Mouse (Mus musculus): Measurements from ENCODE around the gene Il20rb. TPM values are rescaled to one million over a fixed set of nuclear protein-coding genes. Genes with fewer than 3 reads are reported as not detected.

The Il20rb gene
- polyA plus RNA-seq, 1 experiment, result 1.4 TPM

- no peaks in the 10 kb centered on the region; the same call in 1 of the 2 replicates for H3K36me3 ChIP-seq (ENCODE audit: control insufficient read depth, insufficient read depth, low read length)
- TF ChIP-seq POLR2A (IDR thresholded peaks at IDR 0.05; ENCODE audit: low read depth, low read length), result no peak
- no peak for TF ChIP-seq CTCF (conservative IDR thresholded peaks at IDR 0.05; ENCODE audit: insufficient read depth, insufficient read length, low read depth, low read length)
- H3K4me3 ChIP-seq (ENCODE audit: insufficient read depth, low read depth, low read length), result no peak overlapping the region
- no peaks in the 10 kb centered on the region for H3K27me3 ChIP-seq (replicated peaks; ENCODE audit: control insufficient read depth, insufficient read depth, low read length)
- no peak overlapping the region for H3K27ac ChIP-seq (ENCODE audit: insufficient read depth, low read depth, low read length)
- 95% methylated on average over 6 of the region's 6 CpGs for WGBS
- DNase-seq, result no peak
- no peaks in the 10 kb centered on the region for H3K4me1 ChIP-seq (ENCODE audit: control insufficient read depth, insufficient read depth, low read length)
Observed at GRCm38 (mm10) chr9:100488969-100489368, 2.4 kb upstream of the Il20rb start.

DNA sequence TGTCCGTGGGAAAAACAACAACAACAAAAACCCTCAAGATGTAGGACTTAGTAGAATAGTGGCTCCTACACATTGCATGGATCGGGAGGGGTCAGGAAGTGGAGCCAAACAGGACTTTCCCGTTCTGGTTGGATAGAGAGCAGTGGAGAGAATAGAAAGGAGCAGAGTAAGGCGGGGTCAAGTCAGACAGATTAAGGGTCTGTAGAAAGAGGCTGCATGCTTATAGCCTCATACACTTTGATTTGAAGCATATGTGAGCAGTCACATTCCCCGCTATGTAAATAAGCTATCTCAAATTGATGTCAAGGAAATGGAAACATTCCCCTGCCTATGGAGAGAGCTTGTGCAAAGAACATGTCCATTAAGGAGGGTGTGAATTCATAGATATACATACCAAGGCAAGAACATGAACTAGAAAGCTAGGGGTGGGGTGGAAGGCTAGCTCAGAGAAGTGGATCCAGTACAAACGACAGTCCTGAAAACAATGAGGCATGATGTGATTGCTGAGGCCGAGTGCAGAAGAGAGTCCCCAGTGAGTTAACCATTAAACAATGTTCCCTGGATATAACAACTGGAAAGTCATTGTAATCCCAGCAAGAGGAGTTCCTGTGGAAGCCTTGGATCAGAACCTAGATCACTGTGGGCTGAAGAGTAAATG is 1.6 kb upstream of the Il20rb start:
- peak; percentile 51 for DNase-seq
- WGBS, result 43% methylated on average over 7 of the region's 7 CpGs

DNA sequence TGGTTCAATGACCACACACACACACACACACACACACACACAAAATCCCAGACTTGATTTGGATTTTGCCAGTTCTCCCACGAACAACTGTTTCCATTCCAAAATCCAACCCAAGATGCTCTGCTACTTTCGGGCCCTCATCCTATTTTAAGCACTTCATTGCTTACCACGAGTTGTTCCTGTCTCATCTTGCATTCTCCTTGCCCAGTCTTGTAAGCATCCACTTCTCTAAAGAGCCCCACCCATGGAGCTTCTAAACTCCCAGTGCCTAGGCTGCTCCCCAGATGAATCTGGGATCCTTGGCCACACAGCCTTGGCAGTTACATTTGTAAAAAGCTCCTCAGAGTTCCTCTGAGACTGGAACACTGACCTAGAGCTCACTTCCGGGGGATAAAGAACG is 3.3 kb downstream of the Il20rb start:
- no peak for DNase-seq
- Histone ChIP-seq H3K27ac (ENCODE audit: insufficient read depth, low read depth, low read length) (no peak overlapping the region), H3K4me1 (ENCODE audit: control insufficient read depth, insufficient read depth, low read length) (no peaks in the 10 kb centered on the region), H3K27me3 (replicated peaks; ENCODE audit: control insufficient read depth, insufficient read depth, low read length) (no peaks in the 10 kb centered on the region), H3K36me3 (ENCODE audit: control insufficient read depth, insufficient read depth, low read length) (no peaks in the 10 kb centered on the region), H3K4me3 (ENCODE audit: insufficient read depth, low read depth, low read length) (no peak overlapping the region)
- TF ChIP-seq CTCF (conservative IDR thresholded peaks at IDR 0.05; ENCODE audit: insufficient read depth, insufficient read length, low read depth, low read length), result no peak
- no peak for TF ChIP-seq POLR2A (IDR thresholded peaks at IDR 0.05; ENCODE audit: low read depth, low read length)
- 89% methylated on average over 5 of the region's 5 CpGs for WGBS

More for the DNA sequence above, 1.6 kb upstream of the Il20rb start:
- TF ChIP-seq CTCF (conservative IDR thresholded peaks at IDR 0.05; ENCODE audit: insufficient read depth, insufficient read length, low read depth, low read length) (no peak), POLR2A (IDR thresholded peaks at IDR 0.05; ENCODE audit: low read depth, low read length) (no peak)
- Histone ChIP-seq H3K36me3 (ENCODE audit: control insufficient read depth, insufficient read depth, low read length) (no peaks in the 10 kb centered on the region; the same call in 1 of the 2 replicates), H3K27me3 (replicated peaks; ENCODE audit: control insufficient read depth, insufficient read depth, low read length) (no peaks in the 10 kb centered on the region), H3K27ac (ENCODE audit: insufficient read depth, low read depth, low read length) (0 out of 2 replicates have a peak overlapping the region, but pooled peaks have one; percentile 22), H3K4me3 (ENCODE audit: insufficient read depth, low read depth, low read length) (no peak overlapping the region), H3K4me1 (ENCODE audit: control insufficient read depth, insufficient read depth, low read length) (no peaks in the 10 kb centered on the region)

DNA sequence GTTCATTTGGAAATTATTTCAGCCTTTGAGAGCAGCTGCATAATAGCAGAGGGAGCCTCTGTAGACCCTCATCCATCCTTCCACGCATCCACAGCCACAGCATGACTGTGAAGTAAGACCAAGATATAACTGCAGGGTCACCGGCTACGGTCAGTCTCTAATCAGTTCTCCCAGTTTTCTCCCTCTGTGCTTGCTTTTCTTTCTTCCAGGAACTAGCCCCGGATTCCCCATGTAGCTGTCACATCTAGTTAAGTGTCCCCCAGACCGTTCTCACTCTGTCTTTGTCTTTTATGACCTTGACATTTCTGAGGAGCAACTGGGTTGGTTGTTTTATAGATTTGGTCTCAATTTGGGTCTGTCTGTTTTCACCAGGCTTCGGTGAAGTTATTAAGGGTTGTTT is 5.0 kb downstream of the Il20rb start:
- no peak overlapping the region for H3K4me3 ChIP-seq (ENCODE audit: insufficient read depth, low read depth, low read length)
- no peak overlapping the region for H3K27ac ChIP-seq (ENCODE audit: insufficient read depth, low read depth, low read length)
- H3K27me3 ChIP-seq (replicated peaks; ENCODE audit: control insufficient read depth, insufficient read depth, low read length), result no peaks in the 10 kb centered on the region
- no peak for DNase-seq
- 60% methylated on average over 6 of the region's 6 CpGs for WGBS
- no peaks in the 10 kb centered on the region for H3K4me1 ChIP-seq (ENCODE audit: control insufficient read depth, insufficient read depth, low read length)
- H3K36me3 ChIP-seq (ENCODE audit: control insufficient read depth, insufficient read depth, low read length), result no peaks in the 10 kb centered on the region
- TF ChIP-seq POLR2A (IDR thresholded peaks at IDR 0.05; ENCODE audit: low read depth, low read length) (no peak), CTCF (conservative IDR thresholded peaks at IDR 0.05; ENCODE audit: insufficient read depth, insufficient read length, low read depth, low read length) (no peak)

DNA sequence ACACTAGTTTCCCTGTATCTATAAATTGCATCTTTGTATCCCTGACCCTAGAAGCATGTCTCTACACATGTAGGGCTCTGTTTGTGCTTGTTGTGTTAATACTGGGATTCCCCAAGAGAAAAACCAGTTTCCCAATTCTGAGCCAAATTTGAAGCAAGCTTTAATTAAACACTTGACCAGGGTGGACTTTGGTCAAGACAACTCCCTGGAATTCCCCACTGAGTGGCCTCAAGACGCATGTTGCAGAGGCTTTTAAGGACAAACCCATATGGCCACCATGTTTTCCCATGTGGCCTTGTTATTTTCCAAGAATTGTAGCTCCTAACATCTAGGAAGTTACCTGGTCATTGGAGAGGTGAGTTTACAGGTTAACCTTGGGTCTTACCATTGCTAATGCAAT is 12.5 kb downstream of the Il20rb start:
- Histone ChIP-seq H3K27me3 (replicated peaks; ENCODE audit: control insufficient read depth, insufficient read depth, low read length) (no peaks in the 10 kb centered on the region), H3K4me1 (ENCODE audit: control insufficient read depth, insufficient read depth, low read length) (no peaks in the 10 kb centered on the region), H3K36me3 (ENCODE audit: control insufficient read depth, insufficient read depth, low read length) (no peaks in the 10 kb centered on the region), H3K27ac (ENCODE audit: insufficient read depth, low read depth, low read length) (no peak overlapping the region), H3K4me3 (ENCODE audit: insufficient read depth, low read depth, low read length) (no peak overlapping the region)
- 57% methylated on average over 1 of the region's 1 CpGs for WGBS
- TF ChIP-seq POLR2A (IDR thresholded peaks at IDR 0.05; ENCODE audit: low read depth, low read length), result no peak
- TF ChIP-seq CTCF (conservative IDR thresholded peaks at IDR 0.05; ENCODE audit: insufficient read depth, insufficient read length, low read depth, low read length), result no peak
- DNase-seq, result peak; percentile 75

GRCm38 (mm10) chr9:100473361-100473760 is 13.2 kb downstream of the Il20rb start:
- no peak for TF ChIP-seq CTCF (conservative IDR thresholded peaks at IDR 0.05; ENCODE audit: insufficient read depth, insufficient read length, low read depth, low read length)
- no peak for DNase-seq
- WGBS, result 76% methylated on average over 6 of the region's 6 CpGs
- Histone ChIP-seq H3K27ac (ENCODE audit: insufficient read depth, low read depth, low read length) (no peak overlapping the region), H3K36me3 (ENCODE audit: control insufficient read depth, insufficient read depth, low read length) (no peaks in the 10 kb centered on the region), H3K4me1 (ENCODE audit: control insufficient read depth, insufficient read depth, low read length) (no peaks in the 10 kb centered on the region), H3K27me3 (replicated peaks; ENCODE audit: control insufficient read depth, insufficient read depth, low read length) (no peaks in the 10 kb centered on the region), H3K4me3 (ENCODE audit: insufficient read depth, low read depth, low read length) (no peak overlapping the region)

DNA sequence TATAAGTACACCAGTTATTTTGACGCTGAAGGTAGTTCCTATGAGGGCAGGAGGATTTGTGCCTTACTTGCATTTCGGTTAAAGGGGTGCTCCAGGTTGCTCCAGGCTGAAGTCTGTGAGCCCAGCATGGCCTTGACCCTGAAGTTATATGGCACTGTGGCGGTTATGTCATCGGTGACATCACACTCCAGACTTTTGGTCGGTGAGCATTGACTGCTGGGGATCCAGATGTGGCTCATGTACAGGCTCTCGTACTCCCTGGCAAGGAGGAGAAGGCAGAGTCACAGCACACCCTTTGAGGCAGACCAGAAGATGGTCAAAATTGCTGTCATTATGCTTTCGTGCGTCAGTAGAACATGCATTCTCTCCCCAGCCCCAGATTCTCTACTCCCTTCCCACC is 13.7 kb downstream of the Il20rb start:
- Histone ChIP-seq H3K36me3 (ENCODE audit: control insufficient read depth, insufficient read depth, low read length) (no peaks in the 10 kb centered on the region), H3K4me3 (ENCODE audit: insufficient read depth, low read depth, low read length) (no peak overlapping the region), H3K27me3 (replicated peaks; ENCODE audit: control insufficient read depth, insufficient read depth, low read length) (no peaks in the 10 kb centered on the region), H3K27ac (ENCODE audit: insufficient read depth, low read depth, low read length) (no peak overlapping the region), H3K4me1 (ENCODE audit: control insufficient read depth, insufficient read depth, low read length) (no peaks in the 10 kb centered on the region)
- TF ChIP-seq POLR2A (IDR thresholded peaks at IDR 0.05; ENCODE audit: low read depth, low read length) (no peak), CTCF (conservative IDR thresholded peaks at IDR 0.05; ENCODE audit: insufficient read depth, insufficient read length, low read depth, low read length) (no peak)
- WGBS, result 92% methylated on average over 8 of the region's 8 CpGs
- no peak for DNase-seq
